Mouse (Mus musculus): ENCODE data around the gene Rnaseh2a.

DNA sequence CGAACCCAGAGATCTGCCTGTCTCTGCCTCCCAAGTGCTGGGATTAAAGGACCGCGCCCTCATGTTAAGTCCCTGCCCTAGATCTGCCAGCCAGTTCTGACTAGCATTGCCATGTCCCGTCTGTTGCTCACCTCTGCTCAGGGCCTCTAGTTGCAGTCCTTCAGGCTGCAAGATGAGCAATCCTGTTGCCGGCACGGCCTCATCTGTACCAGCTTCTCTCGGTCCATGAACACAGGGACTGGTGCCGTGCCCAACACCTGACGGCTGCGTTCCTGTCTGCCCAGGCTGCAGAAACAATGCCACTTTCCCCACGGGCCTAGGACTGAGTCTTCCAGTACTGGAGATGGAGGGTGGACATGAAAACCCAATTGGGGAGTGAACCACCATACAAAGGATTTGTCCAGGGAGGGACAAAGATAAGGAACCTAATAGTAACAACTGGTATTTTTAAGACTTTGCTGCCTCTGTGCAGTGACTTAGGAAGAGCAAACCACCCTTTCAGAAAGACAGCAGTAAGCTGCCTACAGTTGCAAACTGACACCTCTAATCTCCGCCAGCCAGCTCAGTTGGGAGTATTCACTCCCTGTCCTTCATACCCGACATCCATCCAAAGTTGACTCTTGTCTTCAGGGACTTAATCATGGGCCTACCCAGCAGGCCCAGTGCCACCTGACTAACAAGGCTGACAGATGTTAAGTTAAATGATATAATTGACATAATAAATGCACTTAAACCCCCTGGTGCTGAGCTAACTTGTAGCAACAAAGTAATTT, 1.8 kb downstream of the Rnaseh2a start:
- TF ChIP-seq POLR2A (IDR thresholded peaks at IDR 0.05; ENCODE audit: borderline replicate concordance, extremely low read depth, low read depth, low read length) (no peak), CTCF (IDR thresholded peaks at IDR 0.05; ENCODE audit: insufficient read depth, low read length) (no peak)

Data from lung, adult 2 months (tissue).